Mouse (Mus musculus) c-Kit-negative CD71-positive TER-119-positive erythroid progenitor cells, embryonic 14.5 days (primary cell): ENCODE data around the gene Tiparp.

ENCODE experiments used
- DNase-seq: peaks from one replicate; pipeline ENCODE4 v3.0.0-alpha.2; 2013; ENCODE audit warnings: low read depth, low spot score

Tiparp gene

DNA sequence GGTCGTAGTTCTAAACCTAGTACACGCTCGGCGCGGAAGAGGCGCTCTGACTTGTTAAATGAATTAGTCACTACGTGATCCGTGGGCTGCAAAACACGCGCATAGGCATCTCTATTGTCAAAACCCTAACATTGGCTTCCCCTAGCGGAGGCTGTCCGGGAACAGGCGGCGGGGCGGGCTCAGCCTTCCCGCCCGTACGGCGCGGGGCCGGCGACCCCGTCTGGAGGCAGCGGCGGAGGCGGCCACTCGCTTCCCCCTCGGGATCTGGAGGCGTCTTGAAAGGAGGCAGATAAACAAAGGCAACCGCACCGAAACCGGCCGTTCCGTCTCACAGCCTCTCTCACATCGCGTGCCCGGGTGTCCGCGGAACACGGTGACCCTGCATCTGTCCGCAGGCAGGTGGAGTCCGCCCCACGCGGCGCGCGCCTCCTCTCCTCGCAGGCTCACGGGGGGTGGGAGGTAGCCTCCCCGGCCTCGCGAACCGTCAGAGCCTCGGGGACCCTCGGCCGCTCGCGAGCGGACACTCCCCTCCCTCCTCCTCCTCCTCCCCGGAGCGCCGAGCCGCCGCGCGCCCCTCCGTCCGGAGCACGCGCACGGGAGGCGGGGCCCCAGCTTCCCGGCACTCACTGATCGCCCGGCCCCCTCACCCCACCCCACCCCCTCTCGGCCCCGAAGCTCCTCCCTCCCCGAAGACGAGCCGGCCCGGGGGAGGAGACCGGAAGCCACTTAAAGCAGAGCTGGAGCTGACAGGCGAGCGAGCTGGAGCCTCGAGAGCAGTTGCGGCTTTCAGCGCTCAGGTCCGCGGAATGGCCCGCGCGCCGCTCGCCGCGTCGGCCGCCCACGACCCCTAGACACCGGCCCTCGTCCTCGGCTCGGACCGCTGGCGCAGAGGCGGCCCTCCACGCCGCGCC is at the start of gene Tiparp:
Gene Tiparp (plus strand): TSS at position 720 of the 911 bp plus-strand sequence.
- peak; percentile 51 for DNase-seq

DNA sequence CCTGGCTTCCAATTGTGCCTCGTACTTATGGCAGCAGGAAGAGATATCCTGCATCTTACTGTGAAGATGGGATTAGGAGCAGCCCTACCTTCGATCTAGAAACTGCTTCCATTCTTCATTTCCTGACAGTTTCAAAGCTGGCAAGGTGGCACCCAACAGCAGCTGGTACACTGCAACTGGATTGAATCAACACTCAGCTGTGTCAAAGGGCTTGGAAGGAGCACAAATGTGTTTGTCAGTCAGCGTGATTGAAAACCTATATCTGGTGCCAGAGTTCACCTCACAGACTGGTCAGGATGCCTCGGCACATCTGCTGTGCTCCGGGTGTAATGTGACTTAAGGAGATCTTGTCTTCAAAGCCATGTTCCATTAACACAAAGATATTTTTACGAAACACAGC is 47.5 kb upstream of the Tiparp start:
- DNase-seq = no peak

DNA sequence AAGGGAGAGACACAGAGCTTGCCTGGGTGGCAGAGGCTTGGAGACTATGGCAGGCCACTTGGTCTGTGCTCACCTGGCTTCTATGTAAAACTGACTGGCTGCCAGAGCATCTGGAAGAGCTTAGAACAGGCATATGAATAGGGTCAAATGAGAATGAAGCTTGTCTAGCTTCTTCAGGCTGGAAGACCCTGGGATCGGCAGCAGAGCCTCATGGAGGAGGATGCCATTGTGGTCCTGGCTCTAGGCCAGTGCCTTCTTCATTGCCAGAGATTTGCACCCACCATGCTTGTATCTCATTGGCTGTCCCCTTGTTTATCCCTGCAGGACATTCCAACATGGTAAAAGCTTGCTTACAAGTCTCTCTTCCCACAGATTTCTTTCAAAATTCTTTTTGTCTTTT is 45.9 kb upstream of the Tiparp start:
- no peak for DNase-seq

DNA sequence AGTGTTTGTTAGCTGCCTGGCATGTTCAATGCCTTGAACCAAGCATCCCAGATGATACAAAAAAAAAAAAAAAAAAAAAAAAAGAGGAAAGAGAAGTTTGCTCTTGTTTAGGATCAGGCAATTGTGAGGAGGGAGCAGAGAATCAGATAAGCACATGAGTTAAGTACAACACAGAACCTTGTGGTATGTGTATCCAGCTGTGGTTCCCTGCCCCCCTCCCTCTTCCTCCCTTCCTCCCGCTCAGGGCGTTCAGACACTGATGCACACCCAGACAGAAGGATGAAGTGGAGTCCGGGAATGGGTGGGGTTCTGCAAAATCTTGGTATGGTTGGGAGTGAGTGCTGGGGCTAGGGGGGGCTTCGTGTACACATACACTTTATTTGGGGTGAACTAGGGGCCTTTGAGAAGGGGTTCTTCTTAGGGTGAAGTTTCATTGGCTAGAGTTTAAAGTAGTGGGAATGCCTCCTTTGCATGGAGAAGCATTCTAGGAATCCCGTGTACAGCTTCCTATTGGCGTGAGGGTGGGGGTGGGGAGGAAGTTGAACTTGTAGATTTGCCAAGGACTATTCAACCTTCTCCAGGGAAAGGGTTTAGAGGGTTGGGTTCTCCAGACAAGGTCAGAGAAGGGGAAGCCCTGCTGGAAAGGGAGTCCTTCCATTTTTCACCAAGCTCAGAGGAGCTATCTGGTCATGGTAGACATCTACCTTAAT is 45.4 kb upstream of the Tiparp start:
- DNase-seq = no peak

DNA sequence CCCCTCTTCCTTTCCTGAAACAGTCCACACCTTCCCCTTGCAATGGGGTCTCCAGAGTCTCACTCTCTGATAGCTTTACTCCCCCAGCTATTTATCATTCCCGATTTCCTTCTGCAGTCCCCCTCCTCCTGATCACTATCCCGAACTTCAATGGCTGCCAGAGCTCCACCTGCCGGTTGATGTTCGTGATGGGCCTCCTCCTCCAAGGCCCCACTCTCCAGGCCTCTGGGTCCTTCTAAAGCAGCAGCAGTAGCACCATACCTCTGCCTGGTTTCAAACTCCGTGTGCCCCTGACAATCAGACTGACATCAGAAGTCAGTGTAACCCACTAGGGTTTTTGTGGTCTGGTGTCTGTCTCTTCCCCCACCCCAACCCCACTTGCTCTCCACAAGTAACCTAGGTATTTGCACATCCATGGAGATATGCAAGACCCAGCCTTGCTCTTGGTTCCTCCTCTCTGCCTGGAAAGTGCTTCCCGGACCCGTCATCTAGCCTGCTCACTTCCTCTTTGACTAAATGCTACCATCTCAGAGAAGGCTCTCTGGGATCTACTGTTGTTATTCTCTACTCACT is 44.0 kb upstream of the Tiparp start:
- no peak for DNase-seq

DNA sequence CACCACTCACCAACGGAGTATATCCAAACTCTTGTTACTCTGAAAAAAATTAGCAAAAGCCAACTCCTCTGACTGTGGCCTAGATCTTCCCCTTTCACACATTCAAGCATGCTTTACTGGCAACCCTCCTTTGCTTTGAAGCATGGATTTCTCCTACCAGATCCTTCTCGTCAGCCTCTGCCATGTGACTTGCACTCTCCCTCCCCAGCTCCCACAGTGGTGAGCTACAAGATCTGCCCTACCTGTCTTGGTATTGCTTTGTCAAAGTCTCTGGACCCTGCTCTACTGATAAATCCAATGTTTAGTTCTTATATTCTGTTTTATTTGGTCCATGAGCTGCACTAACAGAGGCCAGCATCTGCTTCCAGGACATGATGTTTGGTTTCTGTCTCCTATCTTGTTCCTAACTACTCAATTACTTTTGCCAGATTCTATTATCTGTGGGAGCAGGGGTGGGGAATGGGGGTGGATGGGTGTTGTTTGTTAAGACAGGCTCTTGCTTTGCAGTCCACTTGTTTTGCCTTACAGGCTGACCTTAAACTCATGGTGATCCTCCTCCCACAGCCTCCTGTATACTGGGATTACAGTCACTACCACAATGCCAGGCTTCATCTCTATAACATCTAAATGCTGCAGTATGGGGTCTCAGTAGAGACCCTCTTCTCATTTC is 40.7 kb upstream of the Tiparp start:
- no peak for DNase-seq

DNA sequence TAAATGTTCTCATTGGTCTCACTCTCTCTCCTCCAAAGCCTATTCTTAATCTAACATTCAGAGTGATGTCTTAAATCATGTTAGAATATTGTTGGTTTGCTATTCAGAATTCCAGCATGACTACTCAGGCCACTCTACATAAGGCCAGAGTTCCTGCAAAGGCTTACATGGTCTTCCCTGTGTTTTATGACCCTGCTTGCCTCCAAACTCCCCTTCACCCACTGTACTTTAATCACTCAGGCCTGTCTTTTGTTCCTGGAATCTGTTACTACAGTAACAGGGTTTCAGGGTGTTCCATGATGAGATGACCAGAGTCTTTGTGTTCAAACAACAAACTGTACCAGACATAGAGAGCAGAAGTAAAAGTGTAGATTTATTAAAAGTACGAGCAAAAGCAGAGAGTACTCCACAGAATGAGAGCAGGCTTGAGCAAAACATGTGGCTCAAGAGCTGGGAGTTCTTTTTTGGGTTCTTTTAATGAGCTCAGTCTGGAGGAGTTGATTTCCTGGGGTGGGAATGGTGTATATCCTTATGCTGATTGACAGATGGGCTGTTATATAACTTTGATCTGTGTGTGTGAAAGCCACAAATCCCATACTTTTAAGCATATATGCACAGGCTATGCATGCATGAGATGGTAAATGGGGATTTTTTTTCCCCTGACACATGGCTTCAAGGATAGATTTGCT is 39.5 kb upstream of the Tiparp start:
- no peak for DNase-seq

DNA sequence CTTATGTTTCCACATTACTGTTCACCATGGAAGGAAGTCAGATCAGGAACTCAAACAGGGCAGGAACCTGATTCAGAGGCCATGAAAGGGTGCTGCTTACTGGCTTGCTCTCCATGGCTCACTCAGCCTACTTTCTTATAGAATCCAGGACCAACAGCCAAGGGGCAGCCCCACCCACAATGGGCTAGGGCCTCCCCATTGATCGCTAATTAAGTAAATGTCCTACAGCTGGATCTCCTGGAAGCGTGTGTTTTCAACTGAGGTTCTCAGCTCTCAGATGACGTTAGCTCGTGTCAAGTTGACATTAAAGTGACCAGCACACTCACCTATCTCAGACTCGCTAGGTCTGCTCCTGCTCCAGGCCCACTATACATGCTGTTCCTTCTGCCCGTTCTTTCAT is 38.6 kb upstream of the Tiparp start:
- DNase-seq = no peak

DNA sequence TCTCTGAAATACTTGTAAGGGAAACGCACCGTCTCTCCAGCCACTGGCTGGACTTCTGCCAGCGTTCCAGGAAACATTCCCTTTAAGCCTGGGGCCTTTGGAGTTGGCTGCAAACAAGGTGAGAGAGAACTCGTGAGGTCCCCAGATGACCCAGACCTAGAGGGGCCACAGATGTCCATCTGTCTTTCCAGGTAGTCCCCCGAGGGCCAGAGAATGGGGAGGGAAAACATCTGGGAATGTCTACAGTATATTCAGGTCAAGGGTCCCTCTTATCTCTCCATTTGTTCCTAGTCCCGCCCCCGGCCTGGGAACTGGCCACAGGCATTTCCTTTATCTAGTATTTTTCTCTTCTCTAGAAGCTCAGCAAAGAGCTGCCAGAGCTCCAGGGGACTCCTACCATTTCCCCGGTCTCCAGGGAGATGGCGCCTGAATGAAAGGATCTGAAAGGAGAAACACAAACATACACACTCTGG is 33.9 kb upstream of the Tiparp start:
- no peak for DNase-seq

DNA sequence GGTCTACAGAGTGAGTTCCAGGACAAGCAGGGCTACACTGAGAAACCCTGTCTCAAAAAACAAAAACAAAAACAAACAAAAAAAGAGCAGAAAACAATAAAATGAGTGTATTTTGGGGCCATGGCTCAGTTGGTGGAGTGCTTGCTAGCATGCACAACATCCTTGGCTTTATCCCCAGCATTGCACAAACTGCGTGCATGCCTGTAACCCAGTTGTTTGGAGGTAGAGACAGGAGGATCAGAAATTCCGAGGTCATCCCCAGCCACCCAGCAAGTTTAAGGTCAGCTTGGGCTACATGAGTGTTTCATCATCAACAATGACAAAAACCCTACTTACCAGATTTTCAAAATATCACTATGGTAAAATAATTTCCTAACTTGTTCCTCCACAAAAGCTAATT is 20.4 kb upstream of the Tiparp start:
- DNase-seq = no peak

DNA sequence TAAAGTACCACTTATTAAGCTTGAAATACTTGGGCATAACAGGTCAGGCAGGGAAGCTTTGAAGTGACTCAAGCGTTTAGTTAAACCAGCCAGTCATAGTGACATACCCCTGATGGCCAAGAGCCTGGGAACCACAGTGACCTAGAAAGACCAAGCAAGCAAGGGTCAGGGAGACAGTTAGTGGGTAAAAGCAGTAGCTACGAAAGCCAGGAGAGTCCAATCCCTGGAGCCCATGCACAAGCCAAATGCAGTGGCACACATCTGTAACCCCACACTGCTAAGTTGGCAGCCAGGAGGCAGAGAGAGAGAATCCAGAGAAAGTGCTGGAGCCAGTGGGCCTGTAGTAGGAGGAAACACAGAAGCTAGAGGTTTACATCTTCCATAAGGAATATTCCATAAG is 17.6 kb upstream of the Tiparp start:
- no peak for DNase-seq

DNA sequence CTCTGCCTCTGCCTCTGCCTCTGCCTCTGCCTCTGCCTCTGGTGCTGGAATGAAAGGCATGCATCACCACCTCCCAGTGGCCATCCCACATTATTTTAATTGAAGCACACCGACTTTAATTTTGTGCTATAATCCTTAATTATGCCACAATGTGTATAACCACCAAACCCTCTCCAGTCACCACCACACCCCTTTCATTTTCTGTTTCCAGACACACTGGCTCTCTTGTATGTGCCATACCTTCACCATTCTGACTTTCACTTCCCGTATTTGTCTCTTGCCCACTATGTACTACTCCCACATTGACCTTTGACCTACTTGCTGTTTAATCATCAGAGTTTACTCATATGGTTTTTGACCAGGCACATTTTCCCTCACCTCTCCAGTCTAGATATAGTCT is 12.5 kb upstream of the Tiparp start:
- DNase-seq = no peak

DNA sequence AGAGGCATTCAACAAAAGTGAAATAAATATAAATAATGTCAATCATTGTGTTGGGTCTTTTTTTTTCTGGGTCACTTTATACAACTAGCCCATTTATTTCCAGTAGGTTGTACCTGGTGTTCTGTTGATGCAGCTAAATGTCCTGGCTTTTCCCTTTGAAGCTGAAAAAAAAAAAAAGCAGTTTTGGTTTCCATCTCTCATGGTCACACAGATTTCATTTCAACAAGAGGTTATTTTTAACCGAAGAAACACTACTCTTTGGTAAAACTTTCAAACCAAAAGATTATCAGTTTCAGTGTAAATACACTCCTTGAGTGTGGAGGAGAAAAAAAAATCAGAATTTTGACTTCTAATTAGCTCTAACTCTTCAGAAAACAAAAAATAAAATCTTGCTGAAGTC is 11.7 kb upstream of the Tiparp start:
- DNase-seq = no peak

DNA sequence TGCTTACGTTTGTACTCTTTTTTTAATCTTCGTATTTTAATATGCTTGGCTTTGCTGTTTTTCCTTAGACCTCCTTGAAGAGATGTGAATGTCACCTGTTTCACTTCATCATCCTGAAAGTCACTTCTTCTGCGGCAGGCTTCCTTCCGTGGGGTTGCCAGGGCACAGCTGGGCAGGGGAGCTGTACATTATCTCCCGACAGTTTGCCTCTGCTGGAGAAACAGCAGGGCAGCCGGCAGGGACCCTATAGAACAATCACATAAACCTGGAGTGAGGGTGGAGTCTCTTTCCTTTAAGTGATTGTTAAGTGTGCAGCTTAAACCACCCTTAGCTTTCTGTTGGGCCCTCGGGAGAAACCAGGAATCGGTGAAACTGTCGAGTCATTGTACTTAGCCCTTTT is 11.1 kb upstream of the Tiparp start:
- DNase-seq = no peak

DNA sequence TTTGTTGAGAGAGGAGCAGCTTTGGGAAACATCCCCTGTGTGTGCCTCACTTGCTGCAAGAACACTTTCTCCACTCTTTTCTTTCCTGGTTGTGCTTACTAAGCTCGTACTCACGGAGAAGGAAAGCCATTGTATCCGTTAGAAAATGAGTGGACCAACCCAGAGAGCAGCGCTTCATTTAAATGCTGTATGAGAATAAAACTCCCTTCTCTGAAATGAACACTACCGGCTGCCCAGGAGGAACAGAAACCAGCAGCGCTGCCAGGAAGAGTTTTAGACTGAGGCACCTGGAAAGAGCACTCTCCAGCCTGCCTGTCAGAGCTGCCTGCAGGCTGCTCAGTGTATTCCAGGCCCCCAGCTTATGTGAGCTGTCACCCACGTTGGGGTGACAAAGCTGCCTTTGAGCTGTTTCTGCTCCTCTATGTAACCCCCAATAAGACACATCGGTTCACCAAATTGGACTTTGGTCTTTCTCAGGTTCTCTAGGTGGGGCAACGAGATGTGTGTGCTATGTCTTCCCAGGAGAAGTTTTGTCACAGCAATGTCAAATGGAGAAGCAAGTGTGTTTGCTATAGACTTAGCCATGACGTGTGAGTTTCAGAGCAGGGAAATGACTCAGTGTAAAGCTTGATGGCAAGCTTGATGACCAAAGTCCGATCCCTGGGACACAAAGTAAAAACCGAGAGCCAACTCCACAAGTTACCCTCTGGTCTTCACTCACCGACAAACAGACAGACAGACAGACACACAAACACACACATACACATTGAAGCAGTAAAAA is 10.3 kb upstream of the Tiparp start:
- DNase-seq = no peak

DNA sequence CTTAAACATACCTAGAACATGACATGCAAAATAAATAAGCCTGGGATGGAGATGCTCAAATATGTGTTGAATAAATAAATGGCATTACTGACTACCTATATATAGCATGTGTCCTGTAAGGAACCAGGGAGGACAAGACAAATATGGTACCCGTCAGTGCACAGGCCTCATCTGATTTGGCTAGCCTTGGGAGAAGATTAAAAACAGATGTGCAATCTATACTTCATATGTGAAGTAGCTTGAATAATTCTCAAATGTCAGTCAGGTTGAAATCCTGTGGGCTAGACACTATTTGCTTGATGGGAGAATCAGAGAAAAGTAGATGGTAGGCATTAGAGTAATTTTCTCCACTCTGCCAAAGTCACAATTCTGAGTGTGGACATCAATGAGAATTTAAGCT is 6.8 kb upstream of the Tiparp start:
- no peak for DNase-seq

DNA sequence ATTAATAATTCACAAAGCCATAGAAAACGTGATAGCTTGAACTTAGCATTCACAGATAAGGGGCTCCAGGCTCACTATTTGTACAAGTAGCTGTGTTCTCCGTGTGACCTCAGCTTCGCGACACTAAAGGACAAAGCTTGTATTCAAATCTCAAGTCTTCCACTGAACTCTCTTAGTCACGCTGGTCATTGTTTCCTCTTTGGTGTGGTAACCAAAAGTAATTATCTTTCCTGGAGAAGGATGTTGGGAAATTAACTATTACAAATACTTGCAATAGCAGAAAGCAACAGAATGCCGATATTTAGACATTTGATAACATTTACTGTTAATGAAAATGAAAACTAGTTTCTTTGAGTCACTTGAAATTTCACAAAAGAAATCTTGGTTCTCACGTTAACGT is 4.8 kb upstream of the Tiparp start:
- DNase-seq = no peak

DNA sequence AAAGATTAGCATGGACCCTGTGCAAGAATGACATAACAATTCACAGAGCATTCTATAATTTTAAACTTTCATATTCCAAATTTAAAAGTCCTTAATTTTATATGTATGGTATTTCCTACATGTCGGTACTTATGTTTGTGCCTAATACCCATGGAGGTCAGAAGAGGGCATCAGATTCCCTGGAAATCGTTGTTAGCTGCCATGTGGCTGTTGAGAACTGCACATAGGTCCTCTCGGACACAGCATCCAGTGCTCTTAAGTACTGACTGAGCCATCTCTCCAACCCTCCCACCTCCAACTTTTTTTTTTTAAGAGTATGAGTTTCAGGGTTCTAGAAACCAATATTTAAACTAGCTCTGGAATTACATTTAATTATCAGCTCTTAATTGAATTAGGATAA is 2.5 kb upstream of the Tiparp start:
- no peak for DNase-seq

DNA sequence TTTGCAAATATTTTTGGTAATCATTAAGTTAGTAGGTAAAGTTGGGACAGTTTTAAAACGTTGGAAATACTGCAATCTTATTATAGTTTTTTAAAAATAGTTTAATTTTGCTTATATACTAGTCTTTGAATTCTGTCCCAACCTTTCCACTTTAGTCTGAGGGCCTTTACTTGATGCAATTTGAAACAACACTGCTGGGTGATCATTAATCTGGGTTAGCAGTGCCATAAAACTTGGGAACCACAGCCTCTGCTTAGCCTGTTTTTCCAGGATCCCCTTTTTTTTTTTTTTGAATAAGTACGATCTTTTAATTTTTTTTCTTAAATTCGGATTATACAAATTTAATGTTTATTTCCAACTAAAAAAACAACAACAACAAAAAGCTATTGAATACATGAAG is 1.0 kb upstream of the Tiparp start:
- no peak for DNase-seq

DNA sequence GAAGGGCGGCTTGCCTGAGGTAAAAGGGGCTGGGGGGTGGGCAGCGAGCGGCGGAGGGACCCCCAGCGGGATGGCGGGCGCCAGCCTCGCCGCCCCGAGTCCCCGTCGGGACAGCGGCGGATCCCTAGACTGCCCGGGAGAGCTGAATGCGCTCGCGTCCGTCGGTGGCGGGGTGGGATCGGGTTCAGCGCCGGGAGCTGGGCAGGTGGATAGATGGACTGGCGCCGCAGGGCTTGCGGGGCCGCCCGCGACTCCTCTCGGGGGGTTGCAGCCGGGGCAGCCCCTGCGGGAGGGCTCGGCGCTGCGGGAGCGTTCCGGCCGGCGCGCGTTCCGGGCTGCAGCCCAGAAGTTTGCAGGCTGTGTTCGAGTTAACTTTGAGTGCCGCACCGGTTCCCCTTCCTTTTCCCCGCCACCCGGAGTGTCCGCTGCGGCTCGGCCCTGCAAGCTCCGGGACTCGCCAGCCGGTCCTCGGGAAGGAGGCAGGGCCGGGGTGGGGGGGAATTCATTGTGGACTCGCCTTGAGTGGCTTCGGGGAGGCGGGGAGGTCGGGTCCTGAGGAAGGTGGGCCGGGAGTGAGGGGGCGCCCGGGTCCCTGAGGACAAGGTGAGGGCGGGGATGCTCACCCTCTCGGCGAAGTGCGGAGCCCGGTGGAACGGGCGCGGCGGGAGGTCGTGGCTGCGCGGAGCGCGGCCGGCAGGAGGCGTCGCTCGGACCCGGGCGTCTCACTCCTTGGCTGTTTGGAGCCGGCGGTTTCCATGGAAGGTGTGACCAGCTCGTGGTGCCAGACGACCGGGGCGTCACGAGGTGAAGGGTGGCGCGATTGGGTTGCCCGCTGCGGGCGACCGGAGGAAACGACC is 632 bp downstream of the Tiparp start:
- DNase-seq = no peak
